Mouse (Mus musculus): Measurements from ENCODE around the gene Tpsg1. TPM values are rescaled to one million over a fixed set of nuclear protein-coding genes. Genes with fewer than 3 reads are reported as not detected.

Gene Tpsg1
- polyA plus RNA-seq, 1 experiment from 2014 or later: 0.16 TPM

DNA sequence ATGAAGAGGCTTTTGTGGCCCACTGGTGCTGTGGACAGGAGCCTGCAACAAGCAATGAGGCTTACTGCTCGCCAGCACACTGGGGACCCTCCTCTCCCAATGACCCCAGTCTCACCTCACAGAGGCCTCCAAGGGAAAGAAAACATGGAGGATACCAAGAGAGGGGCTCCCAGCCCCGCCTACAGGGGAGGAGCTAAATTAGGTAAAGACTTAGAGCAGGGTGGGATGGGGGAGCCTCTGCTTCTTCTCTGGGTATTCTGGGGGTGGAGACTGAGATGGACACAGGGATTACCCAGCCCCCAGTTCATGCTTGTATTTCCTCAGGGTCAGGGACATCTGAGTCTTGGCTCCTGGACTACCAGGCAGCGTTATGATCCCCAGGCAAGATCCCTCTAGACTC, 45.8 kb downstream of the Tpsg1 start:
- H3K27me3 ChIP-seq (ENCODE audit: control insufficient read depth, insufficient read depth, low read length): no peaks in the 10 kb centered on the region
- TF ChIP-seq EP300 (optimal IDR thresholded peaks at IDR 0.05): no peak
- no peak for TF ChIP-seq CTCF (IDR thresholded peaks at IDR 0.05; ENCODE audit: low read depth)
- H3K4me3 ChIP-seq (ENCODE audit: low read depth, low read length): no peak overlapping the region
- no peaks in the 10 kb centered on the region for H3K9me3 ChIP-seq (ENCODE audit: control insufficient read depth, low read length)
- ATAC-seq (ENCODE audit: low FRiP score, low TSS enrichment) (no peak), DNase-seq (ENCODE audit: low spot score) (no peak)
- 31% methylated on average over 3 of the region's 3 CpGs for WGBS
- H3K9ac ChIP-seq (ENCODE audit: low read length): no peak overlapping the region
- peaks cover 3% of the 10 kb centered on the region; the same call in 1 of the 2 replicates for H3K4me1 ChIP-seq (replicated peaks; ENCODE audit: control insufficient read depth, insufficient read depth)
- peak overlapping the region; percentile 58; the same call in 1 of the 2 replicates for H3K27ac ChIP-seq (replicated peaks)
- H3K36me3 ChIP-seq (ENCODE audit: control insufficient read depth, insufficient read depth, low read length): no peaks in the 10 kb centered on the region
- H3K4me2 ChIP-seq (replicated peaks; ENCODE audit: low read depth): no peak overlapping the region

DNA sequence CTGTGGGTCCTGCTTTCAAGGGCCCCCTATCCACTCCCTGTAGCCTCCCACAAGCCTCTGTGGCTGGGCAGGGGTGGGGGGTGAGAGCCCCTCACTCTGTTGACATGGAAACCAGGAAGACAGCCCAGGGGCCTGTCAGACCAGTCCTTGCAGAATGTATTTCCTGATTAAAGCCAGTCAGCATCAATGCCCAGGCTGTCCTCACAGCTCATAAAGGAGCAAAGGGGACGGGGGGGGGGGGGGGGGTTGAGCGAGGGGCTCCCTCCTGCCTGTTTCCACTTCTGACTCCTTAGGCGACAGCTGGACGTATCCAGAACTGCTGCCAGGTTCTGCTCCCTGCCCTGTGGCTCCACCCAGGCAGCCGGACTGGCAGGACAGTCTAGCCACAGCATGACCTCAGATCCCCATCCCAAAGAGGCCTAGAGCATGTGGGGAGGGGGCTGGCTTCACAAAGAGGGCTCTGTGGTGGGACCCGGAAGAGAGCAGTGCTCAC, 46.4 kb downstream of the Tpsg1 start:
- Histone ChIP-seq H3K9me3 (ENCODE audit: control insufficient read depth, low read length) (no peaks in the 10 kb centered on the region), H3K4me1 (replicated peaks; ENCODE audit: control insufficient read depth, insufficient read depth) (peaks cover 3% of the 10 kb centered on the region; the same call in 1 of the 2 replicates), H3K27ac (replicated peaks) (peak overlapping the region; percentile 58), H3K9ac (ENCODE audit: low read length) (peak overlapping the region; percentile 4; the same call in 1 of the 2 replicates), H3K4me2 (replicated peaks; ENCODE audit: low read depth) (no peak overlapping the region), H3K4me3 (ENCODE audit: low read depth, low read length) (no peak overlapping the region), H3K36me3 (ENCODE audit: control insufficient read depth, insufficient read depth, low read length) (no peaks in the 10 kb centered on the region), H3K27me3 (ENCODE audit: control insufficient read depth, insufficient read depth, low read length) (no peaks in the 10 kb centered on the region)
- DNase-seq (ENCODE audit: low spot score): no peak
- WGBS: 19% methylated on average over 3 of the region's 6 CpGs
- no peak for TF ChIP-seq EP300 (optimal IDR thresholded peaks at IDR 0.05)
- no peak for TF ChIP-seq CTCF (IDR thresholded peaks at IDR 0.05; ENCODE audit: low read depth)
- peak; percentile 46 for ATAC-seq (ENCODE audit: low FRiP score, low TSS enrichment)

DNA sequence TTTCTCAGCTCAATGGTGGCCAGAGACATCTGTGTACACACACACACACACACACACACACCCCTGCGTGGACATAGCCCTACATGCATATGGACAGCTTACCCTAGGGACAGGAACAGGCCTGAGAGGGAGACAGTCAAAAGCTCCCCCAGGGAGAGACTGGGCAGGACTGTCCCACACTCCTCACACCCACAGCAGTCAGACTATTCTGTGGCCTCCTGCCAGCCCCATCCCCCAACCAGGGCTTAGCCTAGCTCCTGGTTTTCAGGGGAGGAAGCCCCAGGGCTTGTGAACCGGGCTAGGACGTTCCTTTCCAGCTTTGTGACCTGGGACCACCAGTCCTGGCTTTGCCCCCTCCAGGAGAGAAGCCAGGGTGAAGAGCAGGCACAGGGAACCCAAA, 47.1 kb downstream of the Tpsg1 start:
- DNase-seq (ENCODE audit: low spot score): no peak

DNA sequence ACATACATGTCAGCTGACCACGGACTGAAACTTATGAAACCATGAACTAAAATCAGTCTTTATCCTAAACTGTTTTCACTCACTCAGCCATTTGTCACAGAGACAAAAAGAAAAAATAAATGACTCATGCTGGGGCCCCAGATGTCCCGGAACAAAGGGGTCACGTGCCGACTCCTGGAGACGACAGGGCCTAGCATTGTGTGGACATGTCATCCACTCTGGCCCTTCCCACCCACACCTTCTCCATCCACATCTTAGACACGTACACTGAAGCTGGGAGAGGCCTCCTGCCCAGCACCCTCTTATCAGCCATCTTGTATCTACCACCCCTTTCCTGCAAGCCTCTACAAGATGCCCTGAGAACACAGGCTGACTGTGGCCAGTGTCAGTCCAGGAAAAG, 48.9 kb downstream of the Tpsg1 start:
- 62% methylated on average over 6 of the region's 6 CpGs for WGBS
- no peak for DNase-seq (ENCODE audit: low spot score)
- Histone ChIP-seq H3K4me2 (replicated peaks; ENCODE audit: low read depth) (no peak overlapping the region), H3K9ac (ENCODE audit: low read length) (no peak overlapping the region), H3K36me3 (ENCODE audit: control insufficient read depth, insufficient read depth, low read length) (no peaks in the 10 kb centered on the region), H3K27me3 (ENCODE audit: control insufficient read depth, insufficient read depth, low read length) (no peaks in the 10 kb centered on the region), H3K27ac (replicated peaks) (no peak overlapping the region), H3K4me3 (ENCODE audit: low read depth, low read length) (no peak overlapping the region), H3K4me1 (replicated peaks; ENCODE audit: control insufficient read depth, insufficient read depth) (peaks cover 3% of the 10 kb centered on the region; the same call in 1 of the 2 replicates), H3K9me3 (ENCODE audit: control insufficient read depth, low read length) (no peaks in the 10 kb centered on the region)
- TF ChIP-seq EP300 (optimal IDR thresholded peaks at IDR 0.05) (no peak), CTCF (IDR thresholded peaks at IDR 0.05; ENCODE audit: low read depth) (no peak)
- no peak for ATAC-seq (ENCODE audit: low FRiP score, low TSS enrichment)

More for the DNA sequence above, 47.1 kb downstream of the Tpsg1 start:
- Histone ChIP-seq H3K27me3 (ENCODE audit: control insufficient read depth, insufficient read depth, low read length) (no peaks in the 10 kb centered on the region), H3K9ac (ENCODE audit: low read length) (no peak overlapping the region; the same call in 1 of the 2 replicates), H3K4me1 (replicated peaks; ENCODE audit: control insufficient read depth, insufficient read depth) (peaks cover 3% of the 10 kb centered on the region; the same call in 1 of the 2 replicates), H3K27ac (replicated peaks) (peak overlapping the region; percentile 58), H3K36me3 (ENCODE audit: control insufficient read depth, insufficient read depth, low read length) (no peaks in the 10 kb centered on the region), H3K9me3 (ENCODE audit: control insufficient read depth, low read length) (no peaks in the 10 kb centered on the region), H3K4me3 (ENCODE audit: low read depth, low read length) (no peak overlapping the region), H3K4me2 (replicated peaks; ENCODE audit: low read depth) (0 out of 2 replicates have a peak overlapping the region, but pooled peaks have one; percentile 8)
- ATAC-seq (ENCODE audit: low FRiP score, low TSS enrichment): peak; percentile 32
- WGBS: 15% methylated on average over 3 of the region's 3 CpGs
- TF ChIP-seq CTCF (IDR thresholded peaks at IDR 0.05; ENCODE audit: low read depth): no peak
- TF ChIP-seq EP300 (optimal IDR thresholded peaks at IDR 0.05): no peak

DNA sequence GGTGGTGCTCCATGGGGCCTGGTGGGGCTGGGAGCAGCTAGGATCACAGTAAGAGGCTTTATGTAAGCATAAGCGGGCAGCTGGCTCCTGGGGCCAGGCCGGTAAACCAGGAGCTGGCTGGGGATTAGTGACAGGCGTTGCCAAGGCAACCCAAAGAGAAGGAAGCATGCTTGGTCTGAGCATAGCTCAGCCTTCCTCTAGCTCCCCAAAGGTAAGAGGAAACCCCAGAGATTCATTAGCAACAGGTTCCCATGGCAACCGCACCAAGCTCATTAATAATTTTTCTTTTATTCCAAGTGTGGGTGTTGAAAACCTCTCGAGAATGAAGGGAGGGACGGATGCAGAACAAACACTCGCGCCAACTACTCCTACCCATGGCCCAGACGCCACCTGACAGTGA, 49.9 kb downstream of the Tpsg1 start:
- Histone ChIP-seq H3K4me1 (replicated peaks; ENCODE audit: control insufficient read depth, insufficient read depth) (peaks cover 3% of the 10 kb centered on the region; the same call in 1 of the 2 replicates), H3K4me2 (replicated peaks; ENCODE audit: low read depth) (no peak overlapping the region), H3K27me3 (ENCODE audit: control insufficient read depth, insufficient read depth, low read length) (no peaks in the 10 kb centered on the region), H3K9ac (ENCODE audit: low read length) (no peak overlapping the region), H3K4me3 (ENCODE audit: low read depth, low read length) (no peak overlapping the region), H3K36me3 (ENCODE audit: control insufficient read depth, insufficient read depth, low read length) (no peaks in the 10 kb centered on the region), H3K9me3 (ENCODE audit: control insufficient read depth, low read length) (no peaks in the 10 kb centered on the region), H3K27ac (replicated peaks) (no peak overlapping the region)
- TF ChIP-seq EP300 (optimal IDR thresholded peaks at IDR 0.05): no peak
- no peak for DNase-seq (ENCODE audit: low spot score)
- 33% methylated on average over 9 of the region's 9 CpGs for WGBS
- ATAC-seq (ENCODE audit: low FRiP score, low TSS enrichment): no peak

DNA sequence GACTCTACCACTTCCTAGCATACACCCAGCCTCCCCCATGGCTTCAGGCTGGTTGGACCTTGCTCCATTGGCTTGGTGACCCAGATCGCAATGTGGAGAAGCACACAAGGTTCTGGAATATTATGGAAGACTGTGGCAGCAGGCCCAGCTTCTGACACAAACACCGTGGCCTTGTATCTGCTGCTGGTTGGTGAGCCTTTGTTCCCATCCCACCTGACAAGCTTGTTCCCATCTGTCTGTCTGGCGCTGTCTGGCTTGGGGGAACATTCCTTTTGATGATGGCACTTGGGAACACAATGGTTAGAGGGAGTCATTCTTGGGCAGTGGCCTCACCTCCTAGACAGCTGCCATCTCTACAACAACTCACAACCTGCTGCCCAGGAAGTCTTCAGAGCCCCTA, 51.9 kb downstream of the Tpsg1 start:
- WGBS: 84% methylated on average over 3 of the region's 3 CpGs
- no peak for TF ChIP-seq CTCF (IDR thresholded peaks at IDR 0.05; ENCODE audit: low read depth)
- TF ChIP-seq EP300 (optimal IDR thresholded peaks at IDR 0.05): no peak
- no peaks in the 10 kb centered on the region for H3K36me3 ChIP-seq (ENCODE audit: control insufficient read depth, insufficient read depth, low read length)
- DNase-seq (ENCODE audit: low spot score) (no peak), ATAC-seq (ENCODE audit: low FRiP score, low TSS enrichment) (no peak)
- H3K27ac ChIP-seq (replicated peaks): no peak overlapping the region
- H3K9ac ChIP-seq (ENCODE audit: low read length): no peak overlapping the region
- no peak overlapping the region for H3K4me2 ChIP-seq (replicated peaks; ENCODE audit: low read depth)
- H3K4me1 ChIP-seq (replicated peaks; ENCODE audit: control insufficient read depth, insufficient read depth): peaks cover 4% of the 10 kb centered on the region; the same call in 1 of the 2 replicates
- H3K27me3 ChIP-seq (ENCODE audit: control insufficient read depth, insufficient read depth, low read length): no peaks in the 10 kb centered on the region
- no peaks in the 10 kb centered on the region for H3K9me3 ChIP-seq (ENCODE audit: control insufficient read depth, low read length)
- H3K4me3 ChIP-seq (ENCODE audit: low read depth, low read length): no peak overlapping the region

Other genes with a start within 250 kb of the Tpsg1 start
- 0.30 and 0.33 TPM in 2 replicates for gene Ptx4, start 248.5 kb upstream of the Tpsg1 start, polyA plus RNA-seq (2015; fragmentation: Nextera tagmentation; extraction: Ambion mirVana)
- gene Clcn7, start 235.9 kb upstream of the Tpsg1 start, polyA plus RNA-seq (2015; fragmentation: Nextera tagmentation; extraction: Ambion mirVana): 10.5 and 11.5 TPM in 2 replicates
- 0.80 and 0.84 TPM in 2 replicates for gene Ccdc154, start 206.8 kb upstream of the Tpsg1 start, polyA plus RNA-seq (2015; fragmentation: Nextera tagmentation; extraction: Ambion mirVana)
- gene Gm38655, start 193.8 kb upstream of the Tpsg1 start, polyA plus RNA-seq (2015; fragmentation: Nextera tagmentation; extraction: Ambion mirVana): 5.8 and 6.0 TPM in 2 replicates
- gene BC003965, start 184.7 kb upstream of the Tpsg1 start, polyA plus RNA-seq (2015; fragmentation: Nextera tagmentation; extraction: Ambion mirVana): 23.1 and 23.6 TPM in 2 replicates
- gene Unkl, start 180.9 kb upstream of the Tpsg1 start, polyA plus RNA-seq (2015; fragmentation: Nextera tagmentation; extraction: Ambion mirVana): 3.0 and 3.1 TPM in 2 replicates
- 36.0 and 39.3 TPM in 2 replicates for gene Gnptg, start 129.1 kb upstream of the Tpsg1 start, polyA plus RNA-seq (2015; fragmentation: Nextera tagmentation; extraction: Ambion mirVana)
- gene Tsr3, start 129.1 kb upstream of the Tpsg1 start, polyA plus RNA-seq (2015; fragmentation: Nextera tagmentation; extraction: Ambion mirVana): 31.3 and 33.7 TPM in 2 replicates
- 1.2 and 1.3 TPM in 2 replicates for gene Baiap3, start 112.9 kb upstream of the Tpsg1 start, polyA plus RNA-seq (2015; fragmentation: Nextera tagmentation; extraction: Ambion mirVana)
- gene Ube2i, start 94.7 kb upstream of the Tpsg1 start, polyA plus RNA-seq (2015; fragmentation: Nextera tagmentation; extraction: Ambion mirVana): 308 and 318 TPM in 2 replicates
- 0.50 and 0.52 TPM in 2 replicates for gene Prss34, start 70.9 kb upstream of the Tpsg1 start, polyA plus RNA-seq (2015; fragmentation: Nextera tagmentation; extraction: Ambion mirVana)
- not detected in 2 replicates for gene Prss28, start 60.6 kb upstream of the Tpsg1 start, polyA plus RNA-seq (2015; fragmentation: Nextera tagmentation; extraction: Ambion mirVana)
- not detected in 2 replicates for gene Prss29, start 50.6 kb upstream of the Tpsg1 start, polyA plus RNA-seq (2015; fragmentation: Nextera tagmentation; extraction: Ambion mirVana)
- 0.62 and 0.75 TPM in 2 replicates for gene Tpsab1, start 23.7 kb upstream of the Tpsg1 start, polyA plus RNA-seq (2015; fragmentation: Nextera tagmentation; extraction: Ambion mirVana)
- 18.1 and 18.5 TPM in 2 replicates for gene Tpsb2, start 3.0 kb upstream of the Tpsg1 start, polyA plus RNA-seq (2015; fragmentation: Nextera tagmentation; extraction: Ambion mirVana)
- 1.5 and 1.7 TPM in 2 replicates for gene Cacna1h, start 64.5 kb downstream of the Tpsg1 start, polyA plus RNA-seq (2015; fragmentation: Nextera tagmentation; extraction: Ambion mirVana)
- gene Tekt4, start 85.3 kb downstream of the Tpsg1 start, polyA plus RNA-seq (2015; fragmentation: Nextera tagmentation; extraction: Ambion mirVana): 0.06 TPM in 1 of 2 replicates, not detected in the other
- gene Sstr5, start 128.0 kb downstream of the Tpsg1 start, polyA plus RNA-seq (2015; fragmentation: Nextera tagmentation; extraction: Ambion mirVana): 0.06 and 0.16 TPM in 2 replicates
- gene Sox8, start 201.4 kb downstream of the Tpsg1 start, polyA plus RNA-seq (2015; fragmentation: Nextera tagmentation; extraction: Ambion mirVana): 1.4 and 1.6 TPM in 2 replicates
- 16.3 and 17.7 TPM in 2 replicates for gene Lmf1, start 209.8 kb downstream of the Tpsg1 start, polyA plus RNA-seq (2015; fragmentation: Nextera tagmentation; extraction: Ambion mirVana)

Data from stomach, postnatal 0 days (tissue).